Mouse (Mus musculus): Measurements from ENCODE around the gene Tpte. TPM values are rescaled to one million over a fixed set of nuclear protein-coding genes. Genes with fewer than 3 reads are reported as not detected.

The Tpte gene
- polyA plus RNA-seq, 1 experiment: 5.3 TPM

DNA sequence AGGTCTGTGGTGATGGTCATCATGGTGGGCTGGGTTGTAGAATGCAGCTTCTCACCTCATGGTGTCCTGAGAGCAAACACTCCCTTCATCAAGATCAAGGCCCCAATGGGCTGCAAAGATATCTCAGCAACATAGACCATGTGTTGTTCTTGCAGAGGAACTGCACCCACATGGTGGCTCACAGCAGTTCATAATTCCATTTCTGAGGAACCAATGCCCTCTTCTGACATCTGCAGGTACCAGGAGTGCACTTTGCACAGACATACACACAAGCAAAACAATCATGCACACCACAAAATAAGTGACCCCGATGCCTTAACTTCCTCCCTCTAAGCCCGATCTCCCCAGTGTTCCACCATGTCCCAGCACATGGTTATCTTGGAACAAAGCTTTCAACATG lies 120.0 kb downstream of the Tpte start:
- Histone ChIP-seq H3K4me3 (ENCODE audit: control insufficient read depth, low read depth, low read length) (no peak overlapping the region), H3K36me3 (ENCODE audit: control insufficient read depth, insufficient read depth, low read length) (no peaks in the 10 kb centered on the region), H3K4me1 (ENCODE audit: control insufficient read depth, insufficient read depth, low read length) (peaks cover 6% of the 10 kb centered on the region), H3K27me3 (ENCODE audit: control insufficient read depth, insufficient read depth, low read length) (no peaks in the 10 kb centered on the region), H3K27ac (ENCODE audit: control insufficient read depth, insufficient read depth, low read depth, low read length) (no peak overlapping the region)
- TF ChIP-seq CTCF (IDR thresholded peaks at IDR 0.05; ENCODE audit: control insufficient read depth, insufficient read depth, insufficient replicate concordance, low read depth, low read length): no peak
- TF ChIP-seq POLR2A (IDR thresholded peaks at IDR 0.05; ENCODE audit: control insufficient read depth, low read depth, low read length): no peak

DNA sequence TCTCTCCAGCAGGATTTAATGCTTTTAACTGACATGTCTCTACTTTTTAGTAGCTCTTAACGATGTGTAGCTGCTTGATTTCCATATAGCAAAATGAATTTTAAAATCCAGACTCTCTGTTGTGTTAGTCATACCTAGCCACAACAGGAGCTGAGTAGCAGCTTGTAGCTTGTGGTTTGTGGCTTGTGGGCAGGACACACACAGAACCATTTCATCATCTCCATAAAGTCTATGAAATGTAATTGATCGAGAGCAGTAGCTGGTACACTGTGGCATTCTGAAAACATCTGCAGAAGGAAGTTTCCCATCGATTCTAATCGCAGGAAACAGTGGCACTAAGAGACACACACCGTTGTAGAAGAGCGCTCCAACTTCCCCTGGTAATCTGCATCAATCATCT lies 122.5 kb downstream of the Tpte start:
- no peaks in the 10 kb centered on the region for H3K36me3 ChIP-seq (ENCODE audit: control insufficient read depth, insufficient read depth, low read length)
- H3K27me3 ChIP-seq (ENCODE audit: control insufficient read depth, insufficient read depth, low read length): no peaks in the 10 kb centered on the region
- H3K27ac ChIP-seq (ENCODE audit: control insufficient read depth, insufficient read depth, low read depth, low read length): no peak overlapping the region
- H3K4me1 ChIP-seq (ENCODE audit: control insufficient read depth, insufficient read depth, low read length): peaks cover 3% of the 10 kb centered on the region; the same call in 1 of the 2 replicates
- no peak overlapping the region for H3K4me3 ChIP-seq (ENCODE audit: control insufficient read depth, low read depth, low read length)
- no peak for TF ChIP-seq POLR2A (IDR thresholded peaks at IDR 0.05; ENCODE audit: control insufficient read depth, low read depth, low read length)
- no peak for TF ChIP-seq CTCF (IDR thresholded peaks at IDR 0.05; ENCODE audit: control insufficient read depth, insufficient read depth, insufficient replicate concordance, low read depth, low read length)

DNA sequence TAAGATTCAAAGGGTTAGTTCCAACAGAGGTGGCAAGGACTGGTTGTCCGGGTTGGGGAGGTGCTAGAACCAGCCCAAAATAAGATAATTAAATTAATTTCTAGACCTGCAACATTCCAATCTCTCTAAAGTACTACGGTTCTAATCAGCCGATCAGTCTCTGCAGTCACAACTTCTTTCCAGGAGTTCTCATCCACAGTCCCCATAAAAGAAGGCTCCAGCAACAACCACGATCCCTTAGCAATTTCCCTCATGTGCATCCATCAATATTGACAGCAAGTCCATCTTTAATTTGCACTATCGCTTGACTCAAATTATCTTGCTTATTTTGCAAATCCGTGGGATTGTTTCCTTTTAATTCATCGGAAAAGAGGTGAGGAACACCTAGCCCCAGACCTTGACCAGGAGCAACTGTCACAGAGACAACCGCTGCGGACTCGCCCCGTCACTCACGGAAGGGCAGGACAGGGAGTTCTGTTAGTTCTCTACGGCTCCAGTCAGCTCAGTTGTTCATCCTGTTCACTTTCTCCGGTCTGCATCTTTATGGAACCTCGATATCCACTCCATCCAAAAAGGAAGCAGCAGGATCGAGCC lies 127.5 kb downstream of the Tpte start:
- H3K36me3 ChIP-seq (ENCODE audit: control insufficient read depth, insufficient read depth, low read length): no peaks in the 10 kb centered on the region
- H3K4me3 ChIP-seq (ENCODE audit: control insufficient read depth, low read depth, low read length): peak overlapping the region; percentile 96
- H3K4me1 ChIP-seq (ENCODE audit: control insufficient read depth, insufficient read depth, low read length): peaks cover 3% of the 10 kb centered on the region; the same call in 1 of the 2 replicates
- H3K27me3 ChIP-seq (ENCODE audit: control insufficient read depth, insufficient read depth, low read length): no peaks in the 10 kb centered on the region
- H3K27ac ChIP-seq (ENCODE audit: control insufficient read depth, insufficient read depth, low read depth, low read length): peak overlapping the region; percentile 54
- TF ChIP-seq CTCF (IDR thresholded peaks at IDR 0.05; ENCODE audit: control insufficient read depth, insufficient read depth, insufficient replicate concordance, low read depth, low read length): no peak
- no peak for TF ChIP-seq POLR2A (IDR thresholded peaks at IDR 0.05; ENCODE audit: control insufficient read depth, low read depth, low read length)

DNA sequence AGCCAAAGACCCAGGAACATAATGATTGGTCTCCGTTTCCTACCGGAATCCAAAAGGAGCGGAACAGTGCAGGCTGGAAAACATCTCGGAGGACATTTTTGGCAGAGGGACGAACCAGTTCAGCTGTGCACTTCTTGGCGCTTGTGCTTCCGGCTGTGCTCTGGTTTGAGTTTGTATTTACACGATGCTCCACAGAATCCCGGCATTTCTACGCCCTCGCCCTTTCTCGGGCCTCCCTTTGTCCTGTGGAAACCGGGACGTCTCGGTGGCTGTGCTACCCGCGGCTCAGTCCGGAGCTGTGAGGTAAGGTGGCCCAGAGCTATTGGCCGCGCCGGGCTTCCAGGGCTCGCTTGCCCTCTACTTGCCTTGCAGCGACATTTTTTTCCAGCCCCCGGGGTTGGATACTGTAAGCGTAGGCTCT lies 128.1 kb downstream of the Tpte start, which contains the start of gene Mrps31:
TSS of gene Mrps31 (plus strand) at position 80 of the 421 bp plus-strand sequence.
- Histone ChIP-seq H3K27me3 (ENCODE audit: control insufficient read depth, insufficient read depth, low read length) (no peaks in the 10 kb centered on the region), H3K27ac (ENCODE audit: control insufficient read depth, insufficient read depth, low read depth, low read length) (peak within 1 kb of the TSS; percentile 86), H3K36me3 (ENCODE audit: control insufficient read depth, insufficient read depth, low read length) (no peaks in the 10 kb centered on the region), H3K4me3 (ENCODE audit: control insufficient read depth, low read depth, low read length) (peak within 1 kb of the TSS; percentile 96), H3K4me1 (ENCODE audit: control insufficient read depth, insufficient read depth, low read length) (peaks cover 3% of the 10 kb centered on the region; the same call in 1 of the 2 replicates)
- TF ChIP-seq CTCF (IDR thresholded peaks at IDR 0.05; ENCODE audit: control insufficient read depth, insufficient read depth, insufficient replicate concordance, low read depth, low read length): no peak
- TF ChIP-seq POLR2A (IDR thresholded peaks at IDR 0.05; ENCODE audit: control insufficient read depth, low read depth, low read length): peak; percentile 71

DNA sequence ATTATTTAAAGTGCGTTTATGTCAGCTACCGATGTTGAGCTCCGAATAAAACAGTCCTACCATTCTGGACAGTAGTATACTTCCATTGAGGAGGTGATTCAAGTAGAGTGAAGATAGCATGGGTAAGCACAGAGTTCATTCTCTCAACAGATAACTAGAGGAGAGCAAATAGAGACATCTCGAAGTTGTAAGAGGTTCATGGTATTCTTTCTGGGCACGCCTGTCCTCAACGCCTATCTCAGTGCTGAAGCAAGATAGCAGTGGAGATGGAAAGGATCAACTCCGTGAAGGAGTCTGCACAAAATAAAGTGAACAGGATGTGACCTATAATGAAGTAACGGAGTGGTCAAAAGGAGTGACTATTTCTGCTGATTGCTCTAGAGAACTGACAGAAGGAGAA lies 128.7 kb downstream of the Tpte start:
- Histone ChIP-seq H3K36me3 (ENCODE audit: control insufficient read depth, insufficient read depth, low read length) (no peaks in the 10 kb centered on the region), H3K4me3 (ENCODE audit: control insufficient read depth, low read depth, low read length) (peak overlapping the region; percentile 96; the same call in 1 of the 2 replicates), H3K27ac (ENCODE audit: control insufficient read depth, insufficient read depth, low read depth, low read length) (no peak overlapping the region), H3K27me3 (ENCODE audit: control insufficient read depth, insufficient read depth, low read length) (no peaks in the 10 kb centered on the region), H3K4me1 (ENCODE audit: control insufficient read depth, insufficient read depth, low read length) (peaks cover 3% of the 10 kb centered on the region; the same call in 1 of the 2 replicates)
- no peak for TF ChIP-seq POLR2A (IDR thresholded peaks at IDR 0.05; ENCODE audit: control insufficient read depth, low read depth, low read length)
- no peak for TF ChIP-seq CTCF (IDR thresholded peaks at IDR 0.05; ENCODE audit: control insufficient read depth, insufficient read depth, insufficient replicate concordance, low read depth, low read length)

Other genes with a start within 250 kb of the Tpte start
- gene Atp7b, start 223.1 kb upstream of the Tpte start, polyA plus RNA-seq (2012; rRNA removed): 2.9 and 3.1 TPM in 2 replicates
- gene Alg11, start 222.7 kb upstream of the Tpte start, polyA plus RNA-seq (2012; rRNA removed): 4.5 and 5.0 TPM in 2 replicates
- gene Nek5, start 158.4 kb upstream of the Tpte start, polyA plus RNA-seq (2012; rRNA removed): 0.31 and 0.40 TPM in 2 replicates
- 0.96 and 1.0 TPM in 2 replicates for gene Nek3, start 117.0 kb upstream of the Tpte start, polyA plus RNA-seq (2012; rRNA removed)
- gene Ckap2, start 97.6 kb upstream of the Tpte start, polyA plus RNA-seq (2012; rRNA removed): 6.6 and 6.7 TPM in 2 replicates
- 24.5 and 25.2 TPM in 2 replicates for gene Vps36, start 90.6 kb upstream of the Tpte start, polyA plus RNA-seq (2012; rRNA removed)
- gene Thsd1, start 56.1 kb upstream of the Tpte start, polyA plus RNA-seq (2012; rRNA removed): 2.0 and 2.7 TPM in 2 replicates
- 0.34 and 0.43 TPM in 2 replicates for gene Slc25a15, start 115.2 kb downstream of the Tpte start, polyA plus RNA-seq (2012; rRNA removed)
- 7.6 and 8.0 TPM in 2 replicates for gene Mrps31, start 127.9 kb downstream of the Tpte start, polyA plus RNA-seq (2012; rRNA removed)